Mouse (Mus musculus) urinary bladder, adult 2 months (tissue): ENCODE results near the gene 2610028H24Rik. TPM values are rescaled to one million over a fixed set of nuclear protein-coding genes. Genes with fewer than 3 reads are reported as not detected.

Source experiments
- DNase-seq: peaks from one replicate; pipeline ENCODE4 v3.0.0; 2022; ENCODE audit warnings: low spot score
- polyA plus RNA-seq: library from polyadenylated mRNA; depleted of rRNA; stranded (reverse); fragments of >200 nt; gene quantifications from 2 replicates; pipeline ENCODE4 v1.2.3, GENCODE M21; 2012; rRNA removed

2610028H24Rik gene
- polyA plus RNA-seq, 1 experiment: not detected

- no peak for DNase-seq
Observed at GRCm38 (mm10) chr10:76489205-76489604, 40.3 kb downstream of the 2610028H24Rik start.

- DNase-seq: no peak
Observed at GRCm38 (mm10) chr10:76493527-76493926, 44.6 kb downstream of the 2610028H24Rik start.

DNA sequence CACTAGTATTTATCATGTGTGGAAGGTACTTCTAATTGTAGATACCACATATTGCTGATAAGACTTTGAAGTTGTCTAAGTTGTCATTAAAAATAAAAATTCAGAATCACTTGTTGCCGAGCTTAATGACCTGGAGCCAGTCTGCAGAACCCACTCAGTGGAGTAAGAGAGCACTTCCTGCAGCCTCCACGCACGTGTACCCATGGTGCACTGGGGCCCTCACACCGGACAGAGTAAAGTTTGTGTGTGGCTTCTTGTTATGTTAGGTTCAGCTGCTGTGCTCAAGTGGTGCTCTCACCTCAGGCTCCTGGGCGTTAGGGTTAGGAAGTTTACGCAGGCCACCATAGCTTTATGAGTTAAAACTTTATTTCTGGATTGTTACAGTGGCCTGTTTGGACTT is 46.6 kb downstream of the 2610028H24Rik start:
- no peak for DNase-seq

DNA sequence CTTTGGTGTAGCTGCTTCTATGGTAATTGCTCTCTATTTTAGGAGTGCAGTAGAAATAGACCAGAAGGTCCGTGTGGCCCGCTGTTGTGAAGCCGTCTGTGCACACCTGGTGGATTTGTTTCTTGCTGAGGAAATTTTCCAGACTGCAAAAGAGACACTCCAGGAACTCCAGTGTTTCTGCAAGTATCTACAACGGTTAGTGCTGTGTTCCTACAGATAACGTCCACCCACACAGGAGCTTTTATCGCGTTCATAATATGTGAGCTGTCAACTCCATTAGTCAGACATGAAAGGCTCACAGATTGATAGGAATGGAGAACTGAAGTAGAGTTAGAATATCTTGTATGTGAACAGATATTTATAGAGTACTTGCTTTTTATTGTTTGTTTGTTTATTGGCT is 47.5 kb downstream of the 2610028H24Rik start:
- DNase-seq: no peak

- no peak for DNase-seq
Observed at GRCm38 (mm10) chr10:76497522-76497921, 48.6 kb downstream of the 2610028H24Rik start.

- no peak for DNase-seq
Observed at GRCm38 (mm10) chr10:76504271-76504943, 55.5 kb downstream of the 2610028H24Rik start.

- DNase-seq: no peak
Observed at GRCm38 (mm10) chr10:76505865-76506264, 57.0 kb downstream of the 2610028H24Rik start.

Other genes starting within 250 kb of the 2610028H24Rik start
- 44.5 and 49.6 TPM in 2 replicates for gene Prmt2, start 211.2 kb upstream of the 2610028H24Rik start, polyA plus RNA-seq
- gene S100b, start 195.2 kb upstream of the 2610028H24Rik start, polyA plus RNA-seq: 8.2 and 10.5 TPM in 2 replicates
- 12.8 and 15.0 TPM in 2 replicates for gene Dip2a, start 103.8 kb upstream of the 2610028H24Rik start, polyA plus RNA-seq
- not detected in 2 replicates for gene AC141477.1, start 8.6 kb upstream of the 2610028H24Rik start, polyA plus RNA-seq
- gene Pcnt, start 6.3 kb upstream of the 2610028H24Rik start, polyA plus RNA-seq: 20.5 and 24.7 TPM in 2 replicates
- gene Mcm3ap, start 19.8 kb downstream of the 2610028H24Rik start, polyA plus RNA-seq: 32.0 and 32.8 TPM in 2 replicates
- 2.4 TPM in 2 replicates for gene Ybey, start 20.0 kb downstream of the 2610028H24Rik start, polyA plus RNA-seq
- 20.1 and 33.8 TPM in 2 replicates for gene Lss, start 82.5 kb downstream of the 2610028H24Rik start, polyA plus RNA-seq
- gene Spatc1l, start 113.2 kb downstream of the 2610028H24Rik start, polyA plus RNA-seq: 0.10 and 0.15 TPM in 2 replicates
- gene Ftcd, start 126.6 kb downstream of the 2610028H24Rik start, polyA plus RNA-seq: 0.03 TPM in 1 of 2 replicates, not detected in the other
- gene Col6a2, start 174.5 kb downstream of the 2610028H24Rik start, polyA plus RNA-seq: 239 and 336 TPM in 2 replicates